Mouse (Mus musculus): ENCODE measurements at regions not wholly inside any gene's neighbourhood (a gene's known extent, or its start where the extent isn't known, plus 50 kb on each side); places are given as distances from the start of the nearest gene placed in this dataset.

GRCm38 (mm10) chr4:18620361-18620760 is 984.9 kb upstream of the Gm12353 start:
- no peak for DNase-seq (ENCODE audit: low read depth, low spot score)

DNA sequence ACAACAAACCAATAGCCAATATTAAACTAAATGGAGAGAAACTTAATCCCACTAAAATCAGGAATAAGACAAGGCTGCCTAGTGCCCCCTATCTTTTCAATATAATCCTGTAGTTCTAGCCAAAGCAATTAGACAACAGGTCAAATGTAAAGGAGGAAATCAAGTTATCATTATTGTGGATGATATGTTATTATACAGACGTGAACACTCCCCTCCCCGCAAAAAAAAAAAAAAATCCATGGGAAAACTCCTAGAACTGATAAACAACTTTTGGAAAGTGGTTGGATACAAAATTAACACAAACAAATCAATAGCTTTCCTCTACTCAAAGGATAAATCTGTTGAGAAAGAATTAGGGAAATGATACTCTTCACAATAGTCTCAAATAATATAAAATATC is 966.2 kb upstream of the Gm12353 start:
- DNase-seq (ENCODE audit: low read depth, low spot score), result no peak

DNA sequence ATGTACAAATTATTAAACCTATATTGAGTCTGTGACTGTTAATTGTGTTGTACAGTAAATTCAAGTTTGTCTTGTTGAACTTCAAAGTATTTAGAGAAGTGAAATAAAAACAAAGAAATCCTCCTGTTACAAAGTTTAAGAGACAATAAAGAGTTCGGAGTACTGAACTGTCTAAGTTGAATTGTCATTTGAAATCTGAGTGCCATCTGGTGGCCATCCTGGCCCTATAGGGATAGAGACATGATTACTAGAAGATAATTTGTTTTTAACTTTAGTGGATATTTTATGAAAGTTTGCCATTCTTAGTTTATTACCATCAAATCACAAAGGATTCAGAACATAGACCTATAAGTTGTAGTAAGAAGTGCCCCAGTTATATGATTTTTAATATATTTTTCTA is 956.1 kb upstream of the Gm12353 start:
- peak; percentile 35 for DNase-seq (ENCODE audit: low read depth, low spot score)

DNA sequence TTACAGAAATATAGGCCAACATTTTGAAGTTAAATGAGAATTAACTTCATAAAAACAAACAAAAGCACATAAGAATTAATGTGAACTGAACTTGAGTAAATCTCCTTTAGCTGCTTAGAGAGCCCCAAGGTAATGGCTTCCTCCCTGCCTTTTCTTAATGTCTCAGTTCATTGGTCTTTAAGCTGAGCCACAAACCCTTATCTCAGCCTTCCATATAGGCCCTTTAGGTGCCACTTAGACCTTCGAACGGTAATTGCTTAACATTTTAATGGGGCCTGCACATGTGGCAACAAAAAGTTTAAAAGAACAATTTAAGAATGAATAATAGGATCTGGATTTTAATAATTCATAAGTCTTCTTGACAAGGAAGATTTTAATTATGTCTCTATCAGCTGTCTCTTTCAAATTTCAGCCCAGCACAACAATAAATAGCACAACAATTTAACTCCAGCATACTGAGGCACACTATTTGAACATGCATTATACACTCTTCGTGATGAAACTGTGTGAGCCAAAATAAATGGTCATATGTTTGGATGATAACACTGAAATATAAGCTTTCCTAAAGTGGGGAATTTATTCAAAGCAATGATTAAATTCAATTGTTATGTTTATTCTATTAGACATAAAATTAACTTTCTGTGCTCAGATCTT is 919.2 kb upstream of the Gm12353 start:
- DNase-seq (ENCODE audit: low read depth, low spot score), result no peak

- no peak for DNase-seq (ENCODE audit: low read depth, low spot score)
Observed at GRCm38 (mm10) chr4:18694076-18694475, 911.2 kb upstream of the Gm12353 start.

- peak; percentile 63 for DNase-seq (ENCODE audit: low read depth, low spot score)
Observed at GRCm38 (mm10) chr4:18696246-18696645, 909.0 kb upstream of the Gm12353 start.

DNA sequence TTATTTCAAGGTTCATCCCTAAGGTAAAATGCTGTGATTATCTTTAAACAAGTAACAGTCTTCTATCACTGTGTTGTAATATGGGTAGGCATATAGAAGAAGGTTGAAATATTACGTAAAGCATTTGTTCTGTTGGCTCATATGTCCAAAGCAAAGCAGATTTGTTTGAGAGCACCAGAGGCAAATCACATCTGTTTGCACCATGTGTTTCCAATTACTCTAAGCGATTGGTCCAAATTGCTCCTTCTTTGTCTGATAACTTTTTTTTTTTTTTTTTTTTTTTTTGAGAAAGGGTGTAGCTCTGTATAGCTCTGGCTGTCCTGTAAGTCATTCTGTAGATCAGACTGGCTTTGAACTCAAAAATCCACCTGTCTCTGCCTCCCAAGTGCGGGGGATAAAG is 861.0 kb upstream of the Gm12353 start:
- DNase-seq (ENCODE audit: low read depth, low spot score), result no peak

DNA sequence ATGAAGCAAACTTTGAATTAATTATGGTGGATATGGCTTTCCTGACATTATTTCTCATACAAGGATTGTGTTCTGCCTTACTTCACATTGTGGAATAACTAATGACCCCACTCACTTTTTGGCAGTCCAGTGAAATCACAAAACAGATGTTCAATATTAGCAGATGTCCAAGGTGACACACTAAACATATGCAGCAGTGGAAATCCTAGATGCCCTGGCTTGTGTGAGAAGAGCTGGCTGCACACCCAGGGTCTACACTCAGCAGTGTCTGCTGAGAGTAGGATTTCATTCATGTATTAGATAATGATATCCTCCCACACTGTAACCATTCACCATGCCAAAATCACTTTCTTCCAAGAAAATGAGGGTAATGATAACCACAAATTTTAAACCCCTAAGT is 816.9 kb upstream of the Gm12353 start:
- no peak for DNase-seq (ENCODE audit: low read depth, low spot score)

- no peak for DNase-seq (ENCODE audit: low read depth, low spot score)
Observed at GRCm38 (mm10) chr4:18795740-18796394, 809.4 kb upstream of the Gm12353 start.

DNA sequence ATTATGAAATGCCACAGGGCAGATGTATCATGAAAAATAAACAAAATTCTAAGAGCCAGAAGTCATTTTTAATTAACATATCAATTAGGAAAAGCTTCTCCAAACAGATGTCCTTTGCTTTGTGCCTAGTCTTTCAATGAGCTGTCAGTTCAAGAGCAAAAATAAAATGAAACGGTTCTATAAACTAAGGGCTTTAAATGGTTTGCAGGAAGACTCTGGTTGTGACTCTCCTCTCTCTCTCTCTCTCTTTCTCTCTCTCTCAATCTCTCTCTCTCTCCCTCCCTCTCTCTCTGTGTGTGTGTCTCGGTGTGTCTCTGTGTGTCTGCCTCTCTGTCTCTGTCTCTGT is 808.9 kb upstream of the Gm12353 start:
- no peak for DNase-seq (ENCODE audit: low read depth, low spot score)

DNA sequence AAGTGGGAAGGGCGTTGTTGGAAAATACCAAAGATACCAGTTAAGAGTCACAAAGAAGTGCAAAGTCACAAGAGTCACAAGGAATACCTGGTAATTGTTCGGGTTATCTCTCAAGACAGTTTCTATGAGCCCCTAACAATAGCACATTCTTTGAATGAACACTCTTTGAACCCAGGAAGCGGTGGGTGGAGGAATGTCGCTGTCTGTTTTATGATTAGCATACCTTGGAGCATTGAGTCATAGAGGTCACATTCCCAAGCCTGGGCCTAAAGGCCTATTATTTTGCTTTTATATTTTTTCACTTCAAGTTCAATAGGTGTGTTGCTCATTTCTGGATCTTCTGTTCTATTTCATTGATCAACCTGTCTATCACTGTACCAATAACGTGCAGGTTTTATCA is 802.1 kb upstream of the Gm12353 start:
- peak; percentile 72 for DNase-seq (ENCODE audit: low read depth, low spot score)

Data from ZHBTc4 (cell line).